Mouse (Mus musculus) embryonic facial prominence, embryonic 10.5 days (tissue): ENCODE measurements at regions not wholly inside any gene's neighbourhood (a gene's known extent, or its start where the extent isn't known, plus 50 kb on each side); places are given as distances from the start of the nearest gene placed in this dataset.
"Not testable (repeated sequence)": the region's sequence is repeated elsewhere in the genome, so short reads cannot be mapped to it uniquely, and the experiment has no call there.

Experiments
- DNase-seq: peaks from one replicate; pipeline ENCODE4 v3.0.0-alpha.2; 2017; ENCODE audit warnings: low spot score
- H3K27ac ChIP-seq: fragments of 300-500 bp; sonication (generic); replicated peaks from 2 replicates; pipeline ENCODE4 v1.5.1; 2016; ENCODE audit warnings: mild to moderate bottlenecking
- H3K27me3 ChIP-seq: fragments of 300-500 bp; sonication (generic); replicated peaks from 2 replicates; pipeline ENCODE4 v1.6.1; 2016; ENCODE audit warnings: low read depth, mild to moderate bottlenecking; ENCODE audit not compliant: poor library complexity, severe bottlenecking
- H3K36me3 ChIP-seq: fragments of 300-500 bp; sonication (generic); replicated peaks from 2 replicates; pipeline ENCODE4 v1.6.1; 2016; ENCODE audit warnings: mild to moderate bottlenecking, moderate library complexity
- H3K4me1 ChIP-seq: fragments of 300-500 bp; sonication (generic); 2 replicates; pipeline ENCODE4 v1.6.1; 2016
- H3K4me3 ChIP-seq: fragments of 300-500 bp; sonication (generic); 2 replicates; pipeline ENCODE4 v1.5.1; 2016; ENCODE audit warnings: mild to moderate bottlenecking, moderate library complexity
- H3K9me3 ChIP-seq: fragments of 300-500 bp; sonication (generic); 2 replicates; pipeline ENCODE4 v1.6.1; 2016; ENCODE audit warnings: mild to moderate bottlenecking
- WGBS: fragments of 180-500 bp; shearing (Covaris S2); methylation state at CpG from one replicate; pipeline ENCODE4 v1.1.7; 2016; 5-methylcytosine and 5-hydroxymethylcytosine counted together

GRCm38 (mm10) chr6:114538185-114538584, 104.7 kb upstream of the Atg7 start:
- not testable (repeated sequence) for H3K36me3 ChIP-seq, H3K9me3 ChIP-seq, H3K4me3 ChIP-seq, H3K4me1 ChIP-seq, DNase-seq, H3K27ac ChIP-seq, H3K27me3 ChIP-seq
- 25% methylated on average over 10 of the region's 16 CpGs for WGBS

DNA sequence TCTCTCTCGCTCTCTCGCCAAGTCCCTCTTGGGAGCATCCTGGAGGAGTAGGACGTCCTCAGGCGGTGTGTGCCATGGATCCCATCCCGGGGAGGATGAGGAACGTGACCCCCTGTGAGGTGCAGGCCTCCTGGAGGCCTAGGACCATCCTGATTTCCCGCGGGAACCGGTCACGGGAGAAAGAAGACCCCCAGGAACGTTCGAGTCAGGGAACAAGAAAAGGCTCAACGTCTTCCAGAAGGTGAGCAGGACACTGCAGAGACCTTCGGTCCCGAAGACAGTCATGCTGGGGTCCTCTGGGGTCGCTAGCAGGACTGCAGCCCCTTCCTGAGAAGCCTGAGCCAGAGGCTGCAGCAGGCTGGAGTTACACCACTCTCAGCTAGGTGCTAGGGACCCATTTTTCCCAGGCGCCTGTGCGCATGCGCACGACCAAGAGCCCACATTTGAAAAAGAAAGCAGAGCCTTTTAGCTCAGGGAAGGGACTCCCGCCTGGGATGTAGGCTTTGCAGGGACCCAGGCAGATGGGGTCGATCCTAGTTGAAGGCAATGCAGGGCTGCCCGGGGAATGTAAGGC, 92.7 kb upstream of the Atg7 start:
- H3K4me1 ChIP-seq, H3K4me3 ChIP-seq, H3K9me3 ChIP-seq, H3K27ac ChIP-seq, H3K27me3 ChIP-seq, H3K36me3 ChIP-seq: not testable (repeated sequence)
- DNase-seq: peak; percentile 7
- WGBS: 36% methylated on average over 23 of the region's 23 CpGs

DNA sequence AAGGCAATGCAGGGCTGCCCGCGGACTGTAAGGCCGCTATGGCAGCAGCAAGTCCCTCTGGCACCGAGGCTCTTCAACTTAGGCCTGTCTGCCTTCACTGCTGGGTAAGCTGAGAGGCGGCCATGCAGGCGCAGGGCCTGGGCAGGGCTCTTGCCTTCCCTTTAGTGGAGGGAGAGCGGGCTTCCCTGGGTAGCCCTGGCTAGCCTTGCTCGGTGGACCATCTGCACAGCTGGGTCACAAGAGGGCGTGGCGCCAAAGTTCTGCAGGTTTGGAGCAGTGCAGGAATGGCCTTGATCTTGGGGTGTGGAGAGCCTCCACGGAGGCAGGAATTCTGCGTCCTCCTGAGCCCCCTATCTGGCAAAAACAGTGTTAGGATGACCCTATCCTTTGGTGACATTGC, 89.8 kb upstream of the Atg7 start:
- H3K36me3 ChIP-seq, H3K27me3 ChIP-seq, H3K27ac ChIP-seq, DNase-seq, H3K4me1 ChIP-seq, H3K9me3 ChIP-seq, H3K4me3 ChIP-seq: not testable (repeated sequence)
- 57% methylated on average over 4 of the region's 12 CpGs for WGBS

- H3K27ac ChIP-seq, H3K4me1 ChIP-seq, H3K36me3 ChIP-seq, H3K9me3 ChIP-seq, H3K27me3 ChIP-seq, H3K4me3 ChIP-seq: not testable (repeated sequence)
- DNase-seq: peak; percentile 76
- WGBS: 5% methylated on average over 8 of the region's 15 CpGs
These were observed 87.7 kb upstream of the Atg7 start for GRCm38 (mm10) chr6:114555186-114555585.

DNA sequence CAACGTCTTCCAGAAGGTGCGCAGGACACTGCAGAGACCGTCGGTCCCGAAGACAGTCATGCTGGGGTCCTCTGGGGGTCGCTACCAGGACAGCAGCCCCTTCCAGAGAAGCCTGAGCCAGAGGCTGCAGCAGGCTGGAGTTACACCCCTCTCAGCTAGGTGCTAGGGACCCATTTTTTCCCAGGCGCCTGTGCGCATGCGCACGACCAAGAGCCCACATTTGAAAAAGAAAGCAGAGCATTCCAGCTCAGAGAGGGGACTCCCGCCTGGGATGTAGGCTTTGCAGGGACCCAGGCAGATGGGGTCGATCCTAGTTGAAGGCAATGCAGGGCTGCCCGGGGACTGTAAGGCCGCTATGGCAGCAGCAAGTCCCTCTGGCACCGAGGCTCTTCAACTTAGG, 65.6 kb upstream of the Atg7 start:
- WGBS: 3% methylated on average over 9 of the region's 15 CpGs
- not testable (repeated sequence) for H3K4me1 ChIP-seq, H3K36me3 ChIP-seq, H3K27ac ChIP-seq, H3K9me3 ChIP-seq, H3K4me3 ChIP-seq, H3K27me3 ChIP-seq
- peak; percentile 81 for DNase-seq
